Mouse (Mus musculus) CH12.LX (cell line): ENCODE measurements around the gene Cfap69. TPM values are rescaled to one million over a fixed set of nuclear protein-coding genes. Genes with fewer than 3 reads are reported as not detected.
A peak's percentile ranks its signal among the peaks of the same experiment; 100 is the strongest.

Experiments used
- DNase-seq: peaks from one replicate; pipeline ENCODE4 v3.0.0-alpha.2; 2013; ENCODE audit errors: extremely low read depth
- H3K27ac ChIP-seq: 2 replicates; pipeline ENCODE4 v1.5.1; 2012; ENCODE audit warnings: low read depth, mild to moderate bottlenecking, control low read depth, moderate library complexity; ENCODE audit not compliant: insufficient read depth
- H3K27me3 ChIP-seq: replicated peaks from 2 replicates; pipeline ENCODE3; 2012; ENCODE audit warnings: inconsistent platforms
- H3K36me3 ChIP-seq, 2 experiments: replicated peaks in 1 of 2; 2 replicates each; pipeline versions ENCODE3 to v1.6.1; 2012; ENCODE audit warnings: inconsistent platforms in 1 of 2, low read length in 1 of 2, mild to moderate bottlenecking in 1 of 2, mixed read lengths in 1 of 2, moderate library complexity in 1 of 2; ENCODE audit not compliant: control insufficient read depth in 1 of 2, insufficient read depth in 1 of 2
- H3K4me1 ChIP-seq, 2 experiments: 2 replicates each; pipeline ENCODE4 v1.6.1; 2012; ENCODE audit warnings: inconsistent platforms in 1 of 2, moderate library complexity in 1 of 2; ENCODE audit not compliant: insufficient read depth in 2 of 2, control insufficient read depth in 1 of 2
- H3K4me2 ChIP-seq: 2 replicates; pipeline ENCODE4 v1.6.1; 2012; ENCODE audit warnings: low read depth, mild to moderate bottlenecking, control low read depth; ENCODE audit not compliant: poor library complexity, insufficient read depth, severe bottlenecking
- H3K4me3 ChIP-seq, 3 experiments: fragments of 150-350 bp in 1 of 3; sonication (generic) in 1 of 3; replicated peaks in 1 of 3; 2 replicates each; pipeline versions ENCODE3 to v1.5.1; 2011 to 2012; ENCODE audit warnings: low read depth in 2 of 3, low read length in 2 of 3, mild to moderate bottlenecking in 2 of 3, moderate library complexity in 2 of 3, control low read depth in 1 of 3, improper control_type of control experiment in 1 of 3, inconsistent platforms in 1 of 3, mixed read lengths in 1 of 3; ENCODE audit not compliant: poor library complexity in 1 of 3
- H3K79me2 ChIP-seq: replicated peaks from 2 replicates; pipeline ENCODE4 v1.6.1; 2012; ENCODE audit warnings: mild to moderate bottlenecking, moderate library complexity; ENCODE audit not compliant: control insufficient read depth, poor library complexity, insufficient read depth, severe bottlenecking; ENCODE audit errors: extremely low read depth
- H3K9ac ChIP-seq: 2 replicates; pipeline ENCODE4 v1.6.1; 2012; ENCODE audit warnings: low read depth, mild to moderate bottlenecking, control low read depth, moderate library complexity; ENCODE audit not compliant: insufficient read depth
- H3K9me3 ChIP-seq: replicated peaks from 2 replicates; pipeline ENCODE3; 2012; ENCODE audit warnings: low read length, inconsistent platforms, mixed read lengths
- BHLHE40 ChIP-seq: IDR thresholded peaks from 2 replicates; pipeline ENCODE4 v1.6.1; 2011; ENCODE audit warnings: mild to moderate bottlenecking, low read depth, low read length, improper control_type of control experiment
- CHD2 ChIP-seq: IDR thresholded peaks from 2 replicates; pipeline ENCODE4 v1.6.1; 2011; ENCODE audit warnings: low read length, improper control_type of control experiment
- ELF1 ChIP-seq: IDR thresholded peaks from 2 replicates; pipeline ENCODE4 v1.6.1; 2014; ENCODE audit warnings: low read depth, mild to moderate bottlenecking, inconsistent platforms, low read length, improper control_type of control experiment
- HCFC1 ChIP-seq: IDR thresholded peaks from 2 replicates; pipeline ENCODE4 v1.6.1; 2012; ENCODE audit warnings: low read depth, mild to moderate bottlenecking, inconsistent platforms, low read length, improper control_type of control experiment
- IRF4 ChIP-seq: IDR thresholded peaks from 2 replicates; pipeline ENCODE4 v1.6.1; 2014; ENCODE audit warnings: low read depth, mild to moderate bottlenecking, inconsistent platforms, low read length, improper control_type of control experiment
- JUND ChIP-seq: conservative IDR thresholded peaks from 2 replicates; pipeline ENCODE4 v1.6.1; 2011; ENCODE audit warnings: low read depth, low read length, improper control_type of control experiment
- MAZ ChIP-seq: IDR thresholded peaks from 2 replicates; pipeline ENCODE4 v1.6.1; 2012; ENCODE audit warnings: low read depth, mild to moderate bottlenecking, inconsistent platforms, low read length, improper control_type of control experiment, moderate library complexity
- MEF2A ChIP-seq: IDR thresholded peaks from 2 replicates; pipeline ENCODE4 v1.6.1; 2014; ENCODE audit warnings: low read depth, mild to moderate bottlenecking, inconsistent platforms, low read length, improper control_type of control experiment, borderline replicate concordance
- MXI1 ChIP-seq: IDR thresholded peaks from 2 replicates; pipeline ENCODE4 v1.6.1; 2011; ENCODE audit warnings: mild to moderate bottlenecking, low read depth, low read length, improper control_type of control experiment
- MYC ChIP-seq: IDR thresholded peaks from 2 replicates; pipeline ENCODE4 v1.6.1; 2011; ENCODE audit warnings: low read depth, mild to moderate bottlenecking, improper control_type of control experiment, low read length
- POLR2A ChIP-seq: IDR thresholded peaks from 2 replicates; pipeline ENCODE4 v1.6.1; 2011; ENCODE audit warnings: low read depth, mild to moderate bottlenecking, improper control_type of control experiment, low read length
- SIN3A ChIP-seq: IDR thresholded peaks from 2 replicates; pipeline ENCODE4 v1.6.1; 2012; ENCODE audit warnings: low read length, improper control_type of control experiment, inconsistent platforms
- UBTF ChIP-seq: IDR thresholded peaks from 2 replicates; pipeline ENCODE4 v1.6.1; 2012; ENCODE audit warnings: low read depth, mild to moderate bottlenecking, inconsistent platforms, low read length, improper control_type of control experiment, moderate library complexity
- ZC3H11A ChIP-seq: IDR thresholded peaks from 2 replicates; pipeline ENCODE4 v1.6.1; 2012; ENCODE audit warnings: low read depth, mild to moderate bottlenecking, inconsistent platforms, low read length, improper control_type of control experiment
- ZNF384 ChIP-seq: IDR thresholded peaks from 2 replicates; pipeline ENCODE4 v1.6.1; 2012; ENCODE audit warnings: low read depth, low read length, improper control_type of control experiment, inconsistent platforms
- dilution Hi-C: fragments of 300-500 bp; cut with MboI; formaldehyde crosslinking; loops from 2 replicates; pipeline ENCODE4 v1.14.3; 2020; ENCODE audit warnings: low sequenced_read_pairs; ENCODE audit not compliant: extremely low pct_unique_long_range_greater_than_20kb, extremely low pct_ligation_motif_present
- in situ Hi-C: fragments of 300-500 bp; cut with MboI; formaldehyde crosslinking; loops from 3 replicates; pipeline ENCODE4 v1.14.3; 2019; ENCODE audit warnings: low sequenced_read_pairs, low pct_ligation_motif_present, low pct_unique_long_range_greater_than_20kb, mixed read lengths
- polyA plus RNA-seq: library from polyadenylated mRNA; unstranded; fragments of >175 nt; gene quantifications from 2 replicates; pipeline ENCODE4 v1.2.1, GENCODE M21; 2012; ENCODE audit warnings: low read depth; ENCODE audit not compliant: insufficient read length
- total RNA-seq, 2 experiments: library from RNA; depleted of rRNA; stranded (reverse); fragments of 300-350 nt in 1 of 2; fragments of >200 nt in 1 of 2; gene quantifications; 2 replicates each; pipeline ENCODE4 v1.2.3; 2012 to 2014

Cfap69 gene
- total and polyA plus RNA-seq, 3 experiments = 0.51 to 1.5 (median 1.2) TPM

GRCm38 (mm10) chr5:5573749-5574317, 90.2 kb downstream of the Cfap69 start, which contains the start of gene Gm8773:
Gm8773 (plus strand) TSS chr5:5573799.
- no peak within 1 kb of the TSS for H3K27ac ChIP-seq
- 0 out of 2 replicates have a peak, but pooled peaks have one; percentile 8 for TF ChIP-seq MEF2A
- TF ChIP-seq UBTF = no peak
- TF ChIP-seq JUND = no peak
- TF ChIP-seq ZC3H11A = no peak
- TF ChIP-seq MXI1 = 0 out of 2 replicates have a peak, but pooled peaks have one; percentile 25
- peak; percentile 48; the same call in 1 of the 2 replicates for TF ChIP-seq SIN3A
- TF ChIP-seq ELF1 = peak; percentile 75
- TF ChIP-seq HCFC1 = no peak
- TF ChIP-seq MYC = no peak
- no peak for TF ChIP-seq CHD2
- TF ChIP-seq MAZ = no peak
- no peak for TF ChIP-seq ZNF384
- 0 out of 2 replicates have a peak, but pooled peaks have one; percentile 34 for TF ChIP-seq POLR2A
- no peaks in the 10 kb centered on the region for H3K4me1 ChIP-seq
- H3K9me3 ChIP-seq = no peaks in the 10 kb centered on the region
- H3K4me3 ChIP-seq = peak within 1 kb of the TSS in 2 of 3 experiments; percentile 17 to 59
- no peaks in the 10 kb centered on the region for H3K79me2 ChIP-seq
- dilution Hi-C loops (no loop called here), in situ Hi-C loops (no loop called here)
- peak within 1 kb of the TSS; percentile 70 for H3K4me2 ChIP-seq
- no peaks in the 10 kb centered on the region for H3K36me3 ChIP-seq
- no peak for DNase-seq
- H3K9ac ChIP-seq = peak within 1 kb of the TSS; percentile 12; the same call in 1 of the 2 replicates
- H3K27me3 ChIP-seq = no peaks in the 10 kb centered on the region

- dilution Hi-C loops = no loop called here
- in situ Hi-C loops = no loop called here
- no peaks in the 10 kb centered on the region for H3K9me3 ChIP-seq
These were observed 101.6 kb downstream of the Cfap69 start for GRCm38 (mm10) chr5:5562435-5562834.

More at GRCm38 (mm10) chr5:5562435-5562834, 101.6 kb downstream of the Cfap69 start:
- H3K79me2 ChIP-seq = no peaks in the 10 kb centered on the region
- H3K4me1 ChIP-seq = peaks cover 0 to 9% of the 10 kb centered on the region in 2 experiments; a peak in 2 of 4 replicates
- H3K36me3 ChIP-seq = no peaks in the 10 kb centered on the region
- no peaks in the 10 kb centered on the region for H3K27me3 ChIP-seq
- TF ChIP-seq BHLHE40 (peak; percentile 72), IRF4 (no peak)
- H3K4me3 ChIP-seq = no peak overlapping the region
- no peak overlapping the region for H3K9ac ChIP-seq
- peak; percentile 5 for DNase-seq
- no peak overlapping the region for H3K4me2 ChIP-seq
- H3K27ac ChIP-seq = no peak overlapping the region
